Mouse (Mus musculus): ENCODE results near the gene Madcam1. TPM values are rescaled to one million over a fixed set of nuclear protein-coding genes. Genes with fewer than 3 reads are reported as not detected.
A peak's percentile ranks its signal among the peaks of the same experiment; 100 is the strongest.

Madcam1 gene
- polyA plus RNA-seq, 1 experiment from 2014 or later, result 1.00 TPM

GRCm38 (mm10) chr10:79671396-79672087, 7.2 kb downstream of the Madcam1 start:
- H3K4me2 ChIP-seq (ENCODE audit: low read length), result no peak overlapping the region
- WGBS, result 72% methylated on average over 6 of the region's 6 CpGs
- no peak overlapping the region for H3K27ac ChIP-seq (replicated peaks; ENCODE audit: low read depth, low read length)
- ATAC-seq (ENCODE audit: low FRiP score, low TSS enrichment), result no peak
- H3K4me1 ChIP-seq (ENCODE audit: control insufficient read depth, insufficient read depth, low read length), result peaks cover 16% of the 10 kb centered on the region
- H3K9ac ChIP-seq (replicated peaks; ENCODE audit: low read length), result no peak overlapping the region
- peaks cover 16% of the 10 kb centered on the region for H3K36me3 ChIP-seq (ENCODE audit: control insufficient read depth, insufficient read depth, low read length)
- H3K4me3 ChIP-seq (replicated peaks; ENCODE audit: low read depth, low read length), result no peak overlapping the region
- no peaks in the 10 kb centered on the region for H3K9me3 ChIP-seq (ENCODE audit: control insufficient read depth, low read length)
- DNase-seq, result no peak
- H3K27me3 ChIP-seq (ENCODE audit: control insufficient read depth, insufficient read depth, low read length), result no peaks in the 10 kb centered on the region

DNA sequence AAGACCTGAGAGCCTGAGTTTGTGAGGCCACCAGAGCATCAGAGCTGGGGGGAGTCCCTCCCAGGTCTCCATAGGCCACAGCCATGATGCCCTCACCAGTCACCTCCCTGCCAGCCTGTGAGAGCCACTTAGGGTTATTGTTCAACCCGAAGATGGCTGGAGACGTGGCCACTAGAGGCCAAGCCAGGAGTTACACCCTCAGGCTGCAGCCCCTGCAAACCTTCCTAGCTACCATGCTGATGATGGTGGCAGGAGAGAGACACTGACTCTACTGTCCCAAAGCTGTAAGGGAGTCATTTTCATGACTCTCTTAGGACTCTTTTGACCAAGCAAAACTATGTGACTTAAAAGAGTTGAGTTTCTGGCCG, 7.7 kb downstream of the Madcam1 start:
- H3K9me3 ChIP-seq (ENCODE audit: control insufficient read depth, low read length), result no peaks in the 10 kb centered on the region
- peaks cover 16% of the 10 kb centered on the region for H3K36me3 ChIP-seq (ENCODE audit: control insufficient read depth, insufficient read depth, low read length)
- no peaks in the 10 kb centered on the region for H3K27me3 ChIP-seq (ENCODE audit: control insufficient read depth, insufficient read depth, low read length)
- 61% methylated on average over 3 of the region's 3 CpGs for WGBS
- H3K27ac ChIP-seq (replicated peaks; ENCODE audit: low read depth, low read length), result no peak overlapping the region
- ATAC-seq (ENCODE audit: low FRiP score, low TSS enrichment) (no peak), DNase-seq (no peak)
- H3K4me2 ChIP-seq (ENCODE audit: low read length), result no peak overlapping the region
- no peak overlapping the region for H3K4me3 ChIP-seq (replicated peaks; ENCODE audit: low read depth, low read length)
- H3K4me1 ChIP-seq (ENCODE audit: control insufficient read depth, insufficient read depth, low read length), result peaks cover 16% of the 10 kb centered on the region
- no peak overlapping the region for H3K9ac ChIP-seq (replicated peaks; ENCODE audit: low read length)

- DNase-seq (no peak), ATAC-seq (ENCODE audit: low FRiP score, low TSS enrichment) (no peak)
- Histone ChIP-seq H3K4me2 (ENCODE audit: low read length) (no peak overlapping the region), H3K4me3 (replicated peaks; ENCODE audit: low read depth, low read length) (no peak overlapping the region), H3K4me1 (ENCODE audit: control insufficient read depth, insufficient read depth, low read length) (peaks cover 15% of the 10 kb centered on the region), H3K9ac (replicated peaks; ENCODE audit: low read length) (no peak overlapping the region), H3K27ac (replicated peaks; ENCODE audit: low read depth, low read length) (no peak overlapping the region), H3K27me3 (ENCODE audit: control insufficient read depth, insufficient read depth, low read length) (no peaks in the 10 kb centered on the region), H3K9me3 (ENCODE audit: control insufficient read depth, low read length) (no peaks in the 10 kb centered on the region), H3K36me3 (ENCODE audit: control insufficient read depth, insufficient read depth, low read length) (peaks cover 16% of the 10 kb centered on the region)
- 91% methylated on average over 3 of the region's 3 CpGs for WGBS
These were observed 8.7 kb downstream of the Madcam1 start for GRCm38 (mm10) chr10:79673054-79673453.

DNA sequence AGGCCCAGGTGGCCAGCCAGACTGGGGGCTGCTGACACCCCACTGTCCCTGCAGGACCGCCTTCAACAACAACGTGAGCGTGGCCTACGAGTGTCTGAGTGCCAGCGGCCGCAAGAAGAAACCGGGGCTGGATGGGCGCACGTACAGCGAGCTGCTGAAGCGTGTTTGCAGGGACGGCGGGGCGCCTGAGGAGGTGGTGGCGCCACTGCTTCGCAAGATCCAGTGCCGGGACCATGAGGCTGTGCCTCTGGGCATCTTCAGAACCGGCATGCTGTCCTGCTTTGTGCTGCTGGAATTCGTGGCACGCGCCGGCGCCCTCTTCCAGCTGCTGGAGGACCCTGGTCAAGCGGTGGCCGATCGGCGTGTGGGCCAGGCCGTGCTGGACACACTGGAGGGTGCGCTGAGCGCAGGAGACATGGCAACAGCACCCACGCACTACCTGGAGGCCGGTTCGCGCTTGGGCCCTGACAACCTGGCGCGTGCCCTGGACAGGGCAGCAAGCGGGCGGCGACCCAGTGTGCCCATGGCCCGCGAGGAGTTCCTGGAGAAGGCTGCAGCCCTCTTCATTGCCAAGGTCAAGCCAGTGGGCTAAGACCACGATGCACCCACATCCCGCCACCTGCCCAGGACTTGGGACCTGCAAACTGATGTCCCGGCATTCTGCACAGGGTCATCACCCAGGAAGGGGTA, 11.1 kb downstream of the Madcam1 start:
- H3K36me3 ChIP-seq (ENCODE audit: control insufficient read depth, insufficient read depth, low read length), result peaks cover 16% of the 10 kb centered on the region
- no peak overlapping the region for H3K4me2 ChIP-seq (ENCODE audit: low read length)
- no peak overlapping the region for H3K4me3 ChIP-seq (replicated peaks; ENCODE audit: low read depth, low read length)
- DNase-seq (no peak), ATAC-seq (ENCODE audit: low FRiP score, low TSS enrichment) (no peak)
- no peak overlapping the region for H3K9ac ChIP-seq (replicated peaks; ENCODE audit: low read length)
- H3K27ac ChIP-seq (replicated peaks; ENCODE audit: low read depth, low read length), result no peak overlapping the region
- no peaks in the 10 kb centered on the region for H3K9me3 ChIP-seq (ENCODE audit: control insufficient read depth, low read length)
- WGBS, result 48% methylated on average over 44 of the region's 44 CpGs
- H3K27me3 ChIP-seq (ENCODE audit: control insufficient read depth, insufficient read depth, low read length), result no peaks in the 10 kb centered on the region
- peaks cover 7% of the 10 kb centered on the region for H3K4me1 ChIP-seq (ENCODE audit: control insufficient read depth, insufficient read depth, low read length)

DNA sequence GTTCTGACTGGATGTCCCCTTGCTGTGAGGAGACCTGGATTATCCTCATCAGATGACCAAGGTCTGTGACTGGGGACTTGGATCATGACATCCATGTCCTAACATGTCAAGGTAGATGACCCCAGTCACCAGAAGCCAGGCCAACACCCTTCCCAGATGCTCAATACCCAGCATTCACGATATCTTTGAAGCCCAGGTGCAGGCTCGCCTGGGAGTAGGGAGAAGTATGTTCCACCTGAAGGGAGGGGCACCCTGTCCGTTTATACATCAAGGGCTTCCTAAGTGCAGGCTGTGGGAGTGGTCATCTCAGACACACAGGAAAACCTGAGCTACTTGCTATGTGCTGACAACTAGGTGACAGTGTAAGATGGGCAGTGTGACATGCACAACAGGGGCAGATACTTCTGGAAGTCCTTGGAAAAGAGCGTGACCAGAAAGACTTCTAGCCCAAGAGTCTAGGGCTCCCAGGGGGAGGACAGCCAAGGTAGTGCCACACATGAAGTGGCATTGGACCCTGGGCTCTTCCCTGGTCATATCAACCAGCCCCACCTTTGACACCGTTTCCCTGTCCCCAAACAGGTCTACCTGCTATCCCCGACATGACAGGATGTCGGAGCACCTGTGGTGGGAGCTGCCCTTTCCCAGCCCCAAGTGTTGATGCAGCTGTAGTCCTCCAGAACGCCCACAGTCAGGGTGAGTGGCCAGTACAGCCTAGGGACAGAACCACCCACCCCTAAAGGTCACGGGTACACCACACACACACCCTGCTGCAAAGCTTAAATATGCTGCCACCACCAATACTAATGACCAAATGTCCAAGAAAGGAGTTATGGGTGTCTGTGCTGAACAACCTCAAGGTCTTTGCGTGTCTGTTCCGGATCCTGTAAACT, 16.5 kb downstream of the Madcam1 start:
- Histone ChIP-seq H3K9ac (replicated peaks; ENCODE audit: low read length) (peak overlapping the region; percentile 54), H3K9me3 (ENCODE audit: control insufficient read depth, low read length) (no peaks in the 10 kb centered on the region), H3K36me3 (ENCODE audit: control insufficient read depth, insufficient read depth, low read length) (peaks cover 22% of the 10 kb centered on the region), H3K4me1 (ENCODE audit: control insufficient read depth, insufficient read depth, low read length) (peaks cover 18% of the 10 kb centered on the region), H3K4me3 (replicated peaks; ENCODE audit: low read depth, low read length) (peak overlapping the region; percentile 75), H3K27ac (replicated peaks; ENCODE audit: low read depth, low read length) (peak overlapping the region; percentile 86), H3K27me3 (ENCODE audit: control insufficient read depth, insufficient read depth, low read length) (no peaks in the 10 kb centered on the region), H3K4me2 (ENCODE audit: low read length) (peak overlapping the region; percentile 61)
- ATAC-seq (ENCODE audit: low FRiP score, low TSS enrichment) (peak; percentile 13), DNase-seq (peak; percentile 15)
- 39% methylated on average over 11 of the region's 11 CpGs for WGBS

- peak within 1 kb of the TSS; percentile 90 for H3K4me2 ChIP-seq (ENCODE audit: low read length)
- H3K4me1 ChIP-seq (ENCODE audit: control insufficient read depth, insufficient read depth, low read length), result peaks cover 18% of the 10 kb centered on the region
- H3K9me3 ChIP-seq (ENCODE audit: control insufficient read depth, low read length), result no peaks in the 10 kb centered on the region
- peak within 1 kb of the TSS; percentile 86 for H3K27ac ChIP-seq (replicated peaks; ENCODE audit: low read depth, low read length)
- DNase-seq, result peak; percentile 100
- WGBS, result under 1% methylated on average over 73 of the region's 84 CpGs
- peak within 1 kb of the TSS; percentile 75 for H3K4me3 ChIP-seq (replicated peaks; ENCODE audit: low read depth, low read length)
- H3K9ac ChIP-seq (replicated peaks; ENCODE audit: low read length), result peak within 1 kb of the TSS; percentile 72
- ATAC-seq (ENCODE audit: low FRiP score, low TSS enrichment), result peak; percentile 95
- H3K36me3 ChIP-seq (ENCODE audit: control insufficient read depth, insufficient read depth, low read length), result peaks cover 26% of the 10 kb centered on the region
- H3K27me3 ChIP-seq (ENCODE audit: control insufficient read depth, insufficient read depth, low read length), result no peaks in the 10 kb centered on the region
These were observed 17.4 kb downstream of the Madcam1 start, which contains the start of gene Cdc34 for GRCm38 (mm10) chr10:79681591-79682245. Cdc34 (plus strand) TSS chr10:79682195.

DNA sequence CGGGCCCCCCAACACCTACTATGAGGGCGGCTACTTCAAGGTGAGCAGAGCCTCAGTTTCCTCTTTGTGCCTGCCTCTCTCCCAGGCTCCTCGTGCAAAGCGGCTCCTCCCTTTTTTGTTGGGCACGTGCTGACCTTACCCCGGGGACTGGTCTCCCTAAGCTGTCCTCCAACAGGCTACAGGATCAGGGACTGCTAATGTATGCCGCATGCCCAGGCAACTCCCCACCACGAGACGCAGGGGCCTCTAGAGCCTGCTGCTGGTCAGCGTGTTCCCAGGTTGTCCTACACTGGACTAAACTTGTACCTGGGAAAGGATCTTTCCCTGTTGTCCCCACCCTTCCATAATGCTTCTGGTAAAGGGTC, 18.2 kb downstream of the Madcam1 start:
- Histone ChIP-seq H3K9ac (replicated peaks; ENCODE audit: low read length) (peak overlapping the region; percentile 72), H3K4me1 (ENCODE audit: control insufficient read depth, insufficient read depth, low read length) (peaks cover 18% of the 10 kb centered on the region), H3K9me3 (ENCODE audit: control insufficient read depth, low read length) (no peaks in the 10 kb centered on the region), H3K27ac (replicated peaks; ENCODE audit: low read depth, low read length) (0 out of 2 replicates have a peak overlapping the region, but pooled peaks have one; percentile 3), H3K36me3 (ENCODE audit: control insufficient read depth, insufficient read depth, low read length) (peaks cover 34% of the 10 kb centered on the region), H3K4me3 (replicated peaks; ENCODE audit: low read depth, low read length) (peak overlapping the region; percentile 75), H3K27me3 (ENCODE audit: control insufficient read depth, insufficient read depth, low read length) (no peaks in the 10 kb centered on the region), H3K4me2 (ENCODE audit: low read length) (peak overlapping the region; percentile 90)
- 0% methylated on average over 10 of the region's 10 CpGs for WGBS
- DNase-seq (peak; percentile 26), ATAC-seq (ENCODE audit: low FRiP score, low TSS enrichment) (0 out of 2 replicates have a peak, but pooled peaks have one; percentile 1)
